In genomic region chr1:194808261-194808660, GRCm38 (mm10) we compare ENCODE assay signal across 12 mouse cellular contexts.
DNase-seq lines count a peak whose midpoint lies in the region; ATAC-seq and TF ChIP-seq lines count a peak whose summit lies in the region.
"Had no signal": no experiment of that assay in that cellular context is flagged by ENCODE, and none has a peak within 500 bp of the region (broad histone marks: within the 10 kb centered on the region; RNA-seq: fewer than 3 reads in every experiment).

No protein-coding gene starts in this region.

- no peaks in the 10 kb centered on the region for H3K79me2 ChIP-seq in heart, adult 2 months (replicated peaks; ENCODE audit: control insufficient read depth, insufficient read depth, low read length)

- DNase-seq in heart, adult 2 months: peak; percentile 34 to 61
- peak; percentile 57 for DNase-seq in heart, postnatal 4 days
- DNase-seq in lung, postnatal 10 days: peak; percentile 88
- no peak for DNase-seq in testis, postnatal 10 days (ENCODE audit: low spot score)
- DNase-seq: adrenal gland, adult 8-10 months; liver, postnatal 0 days had no signal

- TF ChIP-seq EP300 in heart, adult 2 months (IDR thresholded peaks at IDR 0.05; ENCODE audit: insufficient read depth, low read depth, low read length): no peak

- no peaks in the 10 kb centered on the region for H3K27me3 ChIP-seq in heart, adult 2 months (ENCODE audit: control insufficient read depth, insufficient read depth, low read length)
- no peaks in the 10 kb centered on the region for H3K27me3 ChIP-seq in heart, embryonic 11.5 days (ENCODE audit: control insufficient read depth, insufficient read depth, low read length)
- H3K27me3 ChIP-seq in embryonic facial prominence, embryonic 15.5 days: no peaks in the 10 kb centered on the region
- H3K27me3 ChIP-seq: CH12.LX; neural tube, embryonic 12.5 days had no signal

- no peaks in the 10 kb centered on the region; the same call in 1 of the 2 replicates for H3K4me1 ChIP-seq in heart, adult 2 months (ENCODE audit: control insufficient read depth, insufficient read depth, low read length)
- H3K4me1 ChIP-seq in heart, embryonic 11.5 days (ENCODE audit: control insufficient read depth, insufficient read depth, low read length): 0 out of 2 replicates have a peak, but pooled peaks cover 3% of the 10 kb centered on the region
- H3K4me1 ChIP-seq in embryonic facial prominence, embryonic 15.5 days: 0 out of 2 replicates have a peak, but pooled peaks cover 9% of the 10 kb centered on the region
- H3K4me1 ChIP-seq: neural tube, embryonic 12.5 days had no signal

- no peak overlapping the region for H3K4me2 ChIP-seq in heart, embryonic 11.5 days
- H3K4me2 ChIP-seq in embryonic facial prominence, embryonic 15.5 days (replicated peaks): no peak overlapping the region
- H3K4me2 ChIP-seq: neural tube, embryonic 12.5 days had no signal

- TF ChIP-seq POLR2A in heart, adult 2 months (IDR thresholded peaks at IDR 0.05; ENCODE audit: insufficient read depth, low read depth, low read length): no peak

- H3K9me3 ChIP-seq in heart, embryonic 11.5 days (replicated peaks; ENCODE audit: control insufficient read depth, low read length): no peaks in the 10 kb centered on the region
- no peaks in the 10 kb centered on the region for H3K9me3 ChIP-seq in embryonic facial prominence, embryonic 15.5 days (replicated peaks)
- H3K9me3 ChIP-seq: neural tube, embryonic 12.5 days had no signal

- intact Hi-C loops in heart, adult 2 months (cut with DNase I): loop anchor here (5.0 kb wide), 1 partner anchor 51 kb away; no protein-coding TSS in a partner anchor

- no peak for ATAC-seq in heart, embryonic 11.5 days (replicated peaks; ENCODE audit: insufficient number of reproducible peaks, low FRiP score, low TSS enrichment)
- peak; percentile 76; the same call in 1 of the 2 replicates for ATAC-seq in embryonic facial prominence, embryonic 15.5 days (ENCODE audit: insufficient number of reproducible peaks, low FRiP score, low TSS enrichment, low read depth)
- no peak for ATAC-seq in CD4-positive, CD25-positive, alpha-beta regulatory T cell, adult 4 months
- ATAC-seq in granulocyte monocyte progenitor cell, adult 5-6 weeks (replicated peaks; ENCODE audit: poor library complexity, severe bottlenecking): no peak
- ATAC-seq: liver, postnatal 0 days had no signal

- peaks cover 4% of the 10 kb centered on the region; the same call in 1 of the 2 replicates for H3K36me3 ChIP-seq in heart, adult 2 months (ENCODE audit: control insufficient read depth, insufficient read depth, low read length)
- peaks cover 10% of the 10 kb centered on the region; the same call in 1 of the 2 replicates for H3K36me3 ChIP-seq in heart, embryonic 11.5 days (ENCODE audit: control insufficient read depth, insufficient read depth, low read length)
- peaks cover 18% of the 10 kb centered on the region; the same call in 1 of the 2 replicates for H3K36me3 ChIP-seq in embryonic facial prominence, embryonic 15.5 days

- no peak for TF ChIP-seq CTCF in heart, adult 2 months (IDR thresholded peaks at IDR 0.05)

- H3K4me3 ChIP-seq in heart, adult 2 months: no peak overlapping the region
- no peak overlapping the region for H3K4me3 ChIP-seq in heart, embryonic 11.5 days (ENCODE audit: low read depth, low read length)
- no peak overlapping the region for H3K4me3 ChIP-seq in embryonic facial prominence, embryonic 15.5 days (replicated peaks)
- H3K4me3 ChIP-seq: neural tube, embryonic 12.5 days had no signal

- H3K9ac ChIP-seq in heart, adult 2 months (ENCODE audit: low read depth, low read length): no peak overlapping the region
- H3K9ac ChIP-seq in heart, embryonic 11.5 days (ENCODE audit: low read depth, low read length): no peak overlapping the region
- no peak overlapping the region for H3K9ac ChIP-seq in embryonic facial prominence, embryonic 15.5 days
- H3K9ac ChIP-seq: liver, postnatal 0 days; neural tube, embryonic 12.5 days had no signal

- peak overlapping the region; percentile 7; the same call in 1 of the 2 replicates for H3K27ac ChIP-seq in heart, adult 2 months
- no peak overlapping the region for H3K27ac ChIP-seq in heart, embryonic 11.5 days (ENCODE audit: low read depth, low read length)
- H3K27ac ChIP-seq in embryonic facial prominence, embryonic 15.5 days (replicated peaks): peak overlapping the region; percentile 17; the same call in 1 of the 2 replicates
- H3K27ac ChIP-seq: neural tube, embryonic 12.5 days had no signal
